Mouse (Mus musculus): ENCODE data around the gene Usp7. TPM values are rescaled to one million over a fixed set of nuclear protein-coding genes. Genes with fewer than 3 reads are reported as not detected.
A peak's percentile ranks its signal among the peaks of the same experiment; 100 is the strongest.
"Not testable (repeated sequence)": the region's sequence is repeated elsewhere in the genome, so short reads cannot be mapped to it uniquely, and the experiment has no call there.

Usp7 gene
- total RNA-seq, 2 experiments from 2014 or later: 41.3 to 49.2 TPM

DNA sequence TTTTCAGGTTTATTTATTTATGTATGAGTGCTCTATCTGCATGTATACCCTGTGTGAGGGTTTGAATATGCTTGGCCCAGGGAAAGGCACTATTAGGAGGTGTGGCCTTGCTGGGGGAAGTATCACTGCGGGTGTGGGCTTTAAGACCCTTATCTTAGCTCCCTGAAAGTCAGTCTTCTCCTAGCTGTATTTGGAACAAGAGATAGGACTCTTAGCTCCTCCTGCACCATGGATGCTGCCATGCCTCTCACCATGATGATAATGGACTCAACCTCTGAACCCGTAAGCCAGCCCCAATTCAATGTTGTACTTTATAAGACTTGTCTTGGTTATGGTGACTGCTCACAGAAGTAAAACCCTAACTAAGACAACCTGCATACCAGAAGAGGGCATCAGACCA, 39.8 kb downstream of the Usp7 start:
- DNase-seq: no peak

DNA sequence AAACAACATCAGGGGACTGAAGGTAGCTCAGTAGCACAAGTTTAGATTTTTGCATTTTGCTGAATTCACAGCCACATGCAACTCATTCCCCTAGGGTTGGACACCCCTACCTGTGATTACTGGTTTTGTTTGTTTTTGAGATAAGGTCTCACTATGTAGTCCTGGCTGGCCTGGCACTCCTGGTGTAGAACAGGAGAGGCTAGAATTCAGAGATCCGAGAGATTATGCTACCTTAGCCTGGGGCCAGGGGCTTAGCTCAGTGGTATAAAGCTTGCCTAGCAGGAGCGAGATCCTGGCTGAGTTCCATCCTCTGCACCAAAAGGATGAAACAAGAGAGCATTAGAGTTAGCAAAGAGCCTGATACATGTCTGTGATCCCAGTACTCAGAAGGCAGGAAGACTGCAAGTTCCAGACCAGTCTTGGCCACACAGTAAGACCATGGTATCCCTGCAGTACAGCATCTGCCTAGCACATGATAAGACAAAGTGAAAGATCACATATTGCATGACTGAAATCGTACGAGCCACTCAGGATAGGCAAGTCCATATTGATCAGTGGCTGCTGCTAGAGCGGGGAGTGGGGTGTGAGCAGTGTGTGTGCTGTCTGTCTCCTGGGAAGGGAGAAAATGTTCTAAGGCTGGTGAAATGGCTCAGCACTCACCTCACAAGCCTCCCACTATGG, 40.4 kb downstream of the Usp7 start:
- no peak for DNase-seq

DNA sequence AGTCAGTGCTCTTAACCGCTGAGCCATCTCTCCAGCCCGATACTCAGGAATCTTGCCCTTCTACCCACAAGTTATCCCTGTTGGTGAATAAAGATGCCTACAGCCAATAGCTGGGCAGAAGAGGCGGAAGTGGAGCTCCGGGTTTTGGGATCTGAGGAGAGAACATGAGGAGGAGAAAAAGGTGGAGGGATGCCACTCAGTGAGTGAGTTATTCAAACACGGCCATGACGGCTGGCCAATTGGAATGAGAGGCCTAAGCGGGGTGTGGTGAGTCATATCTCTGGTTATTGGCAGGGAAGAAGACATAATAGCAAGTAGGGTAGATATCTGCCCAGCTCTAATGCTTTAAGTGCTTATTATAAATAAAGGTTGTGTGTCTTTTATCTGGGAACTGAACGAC, 43.2 kb downstream of the Usp7 start:
- DNase-seq: no peak

DNA sequence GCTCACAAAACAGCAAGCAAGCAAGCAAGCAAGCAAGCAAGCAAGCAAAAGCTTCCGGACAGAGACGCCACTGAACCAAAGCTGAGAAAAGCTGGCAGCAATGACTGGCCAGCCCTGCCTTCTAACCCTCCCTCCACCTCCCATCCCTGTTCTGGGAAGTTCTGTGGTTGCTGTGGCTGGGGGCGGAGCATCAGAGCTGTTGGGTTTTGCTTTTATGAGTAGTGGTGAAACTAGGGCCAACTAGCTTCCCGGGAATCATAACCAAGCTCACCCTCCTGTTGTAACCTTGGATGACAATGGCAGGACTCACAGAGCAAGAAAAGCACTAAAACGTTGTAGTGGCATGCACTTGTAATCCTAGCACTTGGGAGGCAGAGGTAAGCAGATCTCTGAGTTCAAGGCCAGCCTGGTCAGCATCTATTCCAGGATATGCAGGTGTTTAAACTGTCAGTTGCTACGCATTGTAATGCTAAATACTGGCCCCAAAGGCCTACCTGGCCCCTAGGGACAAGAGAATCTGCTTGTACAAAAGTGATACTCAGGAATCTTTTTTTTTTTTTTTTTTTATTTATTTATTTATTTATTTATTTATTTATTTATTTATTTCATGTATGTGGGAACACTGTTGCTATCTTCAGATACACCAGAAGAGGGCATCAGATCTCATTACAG, 43.8 kb downstream of the Usp7 start:
- peak in 1 of 2 experiments; percentile 25 for DNase-seq

DNA sequence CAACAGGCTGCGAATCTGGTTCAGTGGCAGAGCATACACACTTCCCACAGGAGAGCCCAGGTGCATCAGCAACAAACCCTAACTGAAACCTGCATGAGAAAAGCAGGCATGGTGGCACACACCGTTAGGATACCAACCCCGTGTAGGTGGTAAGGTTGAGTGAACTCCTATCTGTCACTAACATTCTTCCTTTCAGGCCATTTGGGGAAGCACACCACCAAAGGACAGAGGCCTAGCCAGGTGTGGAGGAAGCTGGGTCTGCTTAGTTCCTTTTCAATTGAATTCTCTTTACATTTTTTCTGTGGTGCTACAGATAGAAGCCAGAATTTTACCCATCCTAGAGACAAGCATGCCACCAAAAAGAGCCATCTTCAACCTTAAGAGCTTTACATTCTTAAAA, 44.3 kb downstream of the Usp7 start:
- no peak for DNase-seq

DNA sequence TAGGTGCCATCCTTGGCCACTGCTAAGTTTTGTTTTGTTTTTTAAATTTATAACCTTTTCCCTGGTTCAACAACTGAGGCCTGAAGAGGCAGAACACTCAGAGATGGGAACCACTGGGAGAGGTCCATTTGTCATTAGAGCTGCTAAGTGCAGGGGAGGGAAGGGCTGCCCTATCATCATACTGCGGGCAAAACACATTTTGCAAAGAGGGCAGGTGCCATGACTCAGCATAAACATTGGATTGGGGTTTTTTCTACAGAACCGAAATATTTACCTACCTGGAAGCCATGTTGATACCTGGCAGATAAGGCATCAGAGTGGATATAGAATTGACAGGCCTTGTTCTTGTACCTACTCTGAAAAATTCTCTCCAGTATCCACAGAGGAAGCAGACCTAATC, 45.6 kb downstream of the Usp7 start:
- no peak for DNase-seq

DNA sequence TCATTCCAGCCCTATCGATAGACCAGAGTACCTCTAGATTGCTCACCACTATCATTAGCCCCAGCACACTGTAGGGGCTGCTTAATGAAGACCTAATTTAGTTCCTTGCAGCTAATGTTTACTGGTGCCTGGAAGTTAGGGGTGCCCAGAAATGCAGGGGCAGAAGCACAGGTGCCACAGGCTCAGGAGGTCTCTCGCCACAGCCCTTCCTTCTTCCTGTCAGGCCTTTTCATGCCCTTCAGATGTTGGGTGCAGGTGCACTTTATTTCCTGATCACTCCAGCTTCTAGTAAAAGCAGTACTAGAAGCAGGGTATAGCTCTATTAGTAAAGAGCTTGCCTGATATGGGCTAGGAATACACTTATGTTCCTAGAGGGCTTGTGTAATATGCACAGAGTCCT, 46.4 kb downstream of the Usp7 start:
- no peak for DNase-seq

DNA sequence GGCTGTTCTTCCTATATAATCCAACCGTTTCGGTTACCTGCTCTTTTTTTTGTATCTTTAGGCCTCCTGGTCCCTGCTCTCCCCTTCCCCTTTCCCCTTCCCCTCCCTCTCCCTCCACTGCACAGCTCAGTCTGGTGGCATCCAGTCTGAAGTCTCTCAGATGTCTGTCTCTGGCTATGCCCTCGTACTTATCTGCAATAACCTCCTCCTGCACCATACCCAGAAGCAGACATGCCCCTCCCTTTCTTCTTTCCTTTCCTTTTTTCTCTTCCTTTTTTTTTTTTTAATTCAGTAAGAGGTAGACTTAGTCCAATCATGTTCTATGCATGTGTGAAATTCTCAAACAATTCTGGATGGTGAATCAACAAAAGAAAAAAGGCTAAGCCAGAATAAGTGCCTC, 48.1 kb downstream of the Usp7 start:
- no peak for DNase-seq

DNA sequence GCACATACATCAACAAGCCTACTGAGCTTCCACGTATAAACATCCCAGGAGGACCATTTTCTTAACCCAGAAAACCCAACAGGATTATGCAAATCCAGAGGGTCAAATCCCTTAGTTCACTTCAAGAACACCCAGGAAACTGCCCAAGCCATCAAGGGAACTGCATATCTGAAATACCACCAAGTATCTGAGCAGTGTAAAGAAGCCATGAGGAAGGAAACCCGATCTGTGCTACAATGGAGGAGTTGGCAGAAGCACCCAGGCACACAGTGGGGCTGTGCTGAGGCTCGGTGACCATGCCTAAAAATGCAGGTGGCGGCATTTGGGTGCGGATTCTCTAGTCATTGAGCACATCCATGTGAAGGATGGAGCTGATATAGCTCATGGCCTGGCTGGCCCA, 50.4 kb downstream of the Usp7 start:
- no peak for DNase-seq

DNA sequence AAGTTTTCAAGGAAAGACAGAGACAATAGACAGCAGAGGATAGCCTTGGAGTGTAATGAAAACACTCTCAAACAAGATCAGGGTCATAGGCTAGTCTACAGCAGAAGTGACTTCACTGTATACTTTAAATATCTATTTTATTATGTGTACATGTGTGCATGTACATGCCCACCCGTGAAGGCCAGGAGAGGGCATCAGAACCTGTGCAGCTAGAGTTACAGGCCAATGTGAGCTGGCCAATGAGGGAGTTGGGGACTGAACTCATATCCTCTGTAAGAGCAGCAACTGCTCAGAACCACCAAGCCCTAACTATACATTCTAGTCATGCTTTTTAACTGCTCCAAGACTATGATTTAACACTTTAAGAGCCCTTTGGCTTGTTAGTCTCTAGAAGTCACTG, 51.0 kb downstream of the Usp7 start:
- no peak for DNase-seq

DNA sequence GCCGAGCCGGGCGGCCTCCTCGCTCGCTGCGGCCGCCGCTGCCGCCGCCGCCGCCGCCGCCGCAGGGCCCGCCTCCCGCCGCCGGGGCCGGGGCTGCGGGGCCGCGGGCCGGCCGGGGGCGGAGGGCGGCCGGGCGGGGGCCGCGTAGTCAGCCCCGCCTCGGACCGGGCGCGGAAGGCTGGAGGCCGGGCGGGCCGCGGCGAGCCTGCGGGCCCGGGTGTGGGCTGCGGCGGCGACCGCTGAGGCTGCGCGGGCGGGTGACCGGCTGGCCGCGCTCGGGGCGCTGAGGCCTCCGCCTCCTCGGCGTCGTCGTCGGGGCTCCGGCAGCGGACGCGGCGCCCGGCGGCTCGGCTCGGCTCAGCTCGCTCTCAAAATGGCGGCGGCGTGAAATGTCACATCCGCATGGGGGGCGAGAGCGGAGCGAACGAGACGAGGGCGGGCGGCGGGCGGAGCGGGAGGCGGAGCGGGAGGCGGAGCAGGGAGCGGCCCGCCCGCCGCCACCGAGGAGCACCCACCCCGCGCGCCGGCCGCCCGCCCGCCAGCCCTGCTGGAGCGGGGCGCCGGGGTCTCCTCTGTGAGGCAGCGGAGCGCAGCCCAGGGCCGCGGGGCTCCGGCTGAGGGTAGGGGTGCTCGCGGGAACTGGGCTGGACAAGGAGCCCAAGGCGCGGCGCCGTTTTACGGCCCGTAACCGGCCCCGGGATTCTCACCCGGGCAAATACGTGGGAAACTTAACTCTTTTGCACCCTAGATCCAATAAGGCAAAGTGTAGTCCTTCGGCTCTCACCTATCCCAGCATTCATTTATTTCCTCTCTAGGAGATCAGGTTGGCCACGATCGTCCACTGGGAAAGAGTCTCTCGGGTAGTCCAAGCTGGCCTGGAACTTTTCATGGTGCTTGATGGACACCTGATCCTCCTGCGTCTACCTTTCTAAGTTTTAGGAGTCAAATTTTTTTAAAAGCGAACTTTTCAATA, 53.3 kb downstream of the Usp7 start:
- peak; percentile 93 for DNase-seq

DNA sequence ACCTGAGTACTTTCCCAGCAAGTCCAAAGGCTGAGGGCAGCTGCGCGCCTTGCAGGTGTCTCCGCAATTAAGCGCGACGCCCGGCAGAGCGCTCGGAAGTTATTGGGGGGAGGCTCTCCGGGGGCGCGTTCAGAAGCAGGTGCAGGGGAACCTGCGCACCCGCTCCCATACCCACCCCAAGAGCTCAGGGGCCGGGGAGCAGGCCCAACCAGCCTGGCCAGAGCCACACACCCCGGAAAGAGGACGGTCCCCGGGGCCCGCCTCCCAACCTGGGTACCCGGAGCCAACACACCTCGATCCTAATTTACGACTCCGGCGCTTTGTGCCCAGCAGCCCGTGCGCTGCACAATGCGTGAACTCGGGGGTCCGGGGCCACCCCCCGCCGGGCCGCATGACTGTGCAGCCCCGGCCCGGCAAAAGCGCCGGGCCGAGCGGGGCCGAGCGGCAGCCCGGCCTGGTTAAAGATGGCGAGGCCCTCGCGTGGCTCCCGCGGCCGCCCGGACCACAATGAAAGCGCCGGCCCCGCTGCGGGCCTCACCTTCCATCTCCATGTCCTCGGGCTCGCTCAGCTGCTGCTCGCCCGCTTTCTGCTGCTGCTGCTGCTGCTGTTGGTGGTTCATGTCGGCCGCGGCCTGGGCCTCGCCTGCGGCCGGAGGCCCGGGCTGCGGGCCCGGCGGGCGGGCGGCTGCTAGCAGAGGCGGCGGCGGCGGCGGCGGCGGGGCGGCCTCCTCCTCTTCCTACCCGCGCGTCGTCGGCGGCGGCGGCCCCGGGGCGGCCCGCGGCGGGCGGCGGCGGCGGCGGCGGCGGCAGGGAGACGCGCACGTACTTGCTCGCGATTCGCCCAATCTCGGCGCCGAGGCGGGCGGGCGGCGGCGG, 54.2 kb downstream of the Usp7 start:
- peak; percentile 22 to 43 for DNase-seq

DNA sequence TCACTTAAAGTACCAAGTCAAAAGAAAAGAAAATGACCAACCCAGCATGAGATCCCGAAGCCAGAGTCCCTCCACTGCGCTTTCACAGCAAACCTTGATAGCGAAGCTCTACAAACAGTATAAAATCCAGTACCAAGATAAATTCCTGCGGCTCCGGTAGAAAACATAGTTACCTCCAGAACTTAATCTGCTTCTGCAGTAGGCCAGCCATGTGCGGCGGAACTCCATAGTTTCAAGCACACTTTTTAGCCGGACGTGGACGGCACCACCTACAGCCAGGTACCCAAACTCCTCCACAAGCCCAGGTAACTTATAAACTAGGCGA, 54.8 kb downstream of the Usp7 start:
- peak in 1 of 2 experiments; percentile 33 for DNase-seq

DNA sequence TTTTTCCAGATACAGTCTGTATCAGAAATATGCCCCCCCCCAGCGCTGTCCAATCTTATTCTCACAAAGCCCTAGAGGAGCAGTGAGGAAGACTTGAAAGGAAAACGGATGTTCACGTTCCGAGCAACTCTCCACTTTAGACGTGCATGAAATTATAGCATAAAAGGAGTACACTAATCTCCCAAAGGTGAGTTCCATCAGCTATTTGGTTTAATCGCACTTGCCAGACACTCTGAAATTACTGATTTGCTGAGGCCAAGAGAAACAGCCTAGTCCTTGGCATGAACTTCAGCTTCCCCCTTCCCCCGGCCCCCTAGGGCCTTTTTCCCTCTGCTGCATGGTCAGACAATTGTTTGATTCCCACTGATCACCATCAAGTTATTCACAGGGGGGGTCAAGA, 55.4 kb downstream of the Usp7 start:
- DNase-seq: peak in 1 of 2 experiments; percentile 22

DNA sequence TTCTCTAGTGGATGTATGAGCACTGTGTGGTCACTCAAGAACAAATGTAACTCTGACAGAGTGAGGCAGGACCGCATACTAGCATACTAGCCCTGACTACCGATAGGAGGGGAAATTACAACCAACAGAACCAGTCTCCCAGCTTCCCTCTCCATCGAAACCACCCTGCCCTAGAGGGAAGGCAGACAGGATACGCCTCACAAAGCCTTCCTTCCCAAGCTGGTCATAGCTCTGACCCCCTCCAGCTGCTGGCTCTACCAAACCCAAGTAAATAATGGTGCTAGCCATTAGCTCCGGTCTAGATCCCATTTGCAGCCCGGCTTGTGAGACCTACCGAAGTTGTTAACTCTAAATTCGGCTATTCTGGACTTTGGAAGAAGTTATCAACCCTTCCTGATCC, 56.1 kb downstream of the Usp7 start:
- peak; percentile 37 to 42 for DNase-seq

DNA sequence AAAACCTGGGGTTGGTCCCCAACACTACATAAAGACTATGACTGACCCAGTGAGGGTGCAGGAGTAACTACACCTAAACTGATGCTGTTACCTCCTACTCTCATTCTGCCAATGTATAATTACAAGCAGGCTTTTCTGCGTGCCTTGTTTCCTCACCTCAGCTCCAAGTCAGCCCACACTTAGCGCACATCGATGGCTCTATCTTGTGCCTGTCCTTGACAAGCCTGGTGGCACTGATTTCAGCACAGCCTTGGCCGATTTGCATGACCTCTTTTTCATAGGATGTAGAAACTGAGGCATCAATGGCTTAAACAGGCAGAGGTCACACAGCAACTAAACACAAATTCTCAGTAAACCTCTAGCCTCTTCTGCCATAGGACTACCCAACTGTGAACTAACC, 57.4 kb downstream of the Usp7 start:
- no peak for DNase-seq

DNA sequence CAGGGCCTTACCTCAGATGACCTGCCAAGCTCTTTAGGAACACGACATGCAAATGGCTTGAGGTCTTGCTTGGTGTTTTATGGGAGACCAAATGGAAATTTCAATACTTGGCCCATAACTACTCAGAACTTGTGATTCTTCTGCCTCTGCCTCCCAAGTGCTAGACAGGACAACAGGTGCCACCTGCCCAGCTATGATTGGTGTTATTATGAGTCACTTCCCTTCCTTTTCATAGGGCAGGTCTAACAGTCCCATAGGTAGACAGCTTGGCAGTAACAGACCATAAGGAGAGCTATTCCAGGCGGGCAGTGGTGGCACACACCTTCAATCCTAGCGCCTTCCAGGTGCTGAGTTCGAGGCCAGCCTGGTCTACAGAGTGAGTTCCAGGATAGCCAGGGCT, 58.5 kb downstream of the Usp7 start:
- no peak for DNase-seq

DNA sequence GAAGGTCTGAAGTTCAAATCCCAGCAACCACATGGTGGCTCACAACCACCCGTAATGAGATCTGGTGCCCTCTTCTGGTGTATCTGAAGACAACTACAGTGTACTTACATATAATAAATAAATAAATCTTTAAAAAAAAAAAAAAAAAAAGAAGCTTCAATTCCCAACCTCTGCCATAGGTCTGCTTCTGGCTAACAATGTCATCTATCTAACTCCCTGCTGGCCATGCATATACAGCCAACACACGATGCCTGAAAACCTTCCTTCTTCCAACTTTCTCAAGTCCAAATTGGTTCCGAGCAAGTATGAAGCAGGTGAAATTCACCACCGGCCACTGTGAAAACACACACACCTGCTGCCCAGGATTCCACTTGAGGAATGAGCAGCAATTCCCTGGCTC, 59.7 kb downstream of the Usp7 start:
- not testable (repeated sequence) for DNase-seq

DNA sequence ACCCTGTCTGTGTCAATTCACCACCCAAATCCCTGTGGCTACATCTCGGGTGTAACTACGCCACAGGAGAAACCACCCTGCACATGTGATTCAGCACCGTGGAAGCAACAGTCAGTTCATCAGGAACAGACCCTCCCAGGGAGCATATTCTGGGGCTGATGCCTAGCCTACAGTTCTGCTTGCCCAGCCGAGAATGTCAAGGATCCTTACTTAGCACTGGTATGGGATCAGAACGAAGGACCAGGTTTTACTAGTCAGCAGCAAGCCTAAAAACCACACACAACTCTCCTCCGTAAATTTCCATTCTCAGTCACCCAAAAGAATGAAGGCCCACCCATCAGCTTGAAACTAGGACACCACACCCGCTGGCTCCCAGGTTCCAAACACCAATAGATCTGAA, 60.5 kb downstream of the Usp7 start:
- DNase-seq: no peak

DNA sequence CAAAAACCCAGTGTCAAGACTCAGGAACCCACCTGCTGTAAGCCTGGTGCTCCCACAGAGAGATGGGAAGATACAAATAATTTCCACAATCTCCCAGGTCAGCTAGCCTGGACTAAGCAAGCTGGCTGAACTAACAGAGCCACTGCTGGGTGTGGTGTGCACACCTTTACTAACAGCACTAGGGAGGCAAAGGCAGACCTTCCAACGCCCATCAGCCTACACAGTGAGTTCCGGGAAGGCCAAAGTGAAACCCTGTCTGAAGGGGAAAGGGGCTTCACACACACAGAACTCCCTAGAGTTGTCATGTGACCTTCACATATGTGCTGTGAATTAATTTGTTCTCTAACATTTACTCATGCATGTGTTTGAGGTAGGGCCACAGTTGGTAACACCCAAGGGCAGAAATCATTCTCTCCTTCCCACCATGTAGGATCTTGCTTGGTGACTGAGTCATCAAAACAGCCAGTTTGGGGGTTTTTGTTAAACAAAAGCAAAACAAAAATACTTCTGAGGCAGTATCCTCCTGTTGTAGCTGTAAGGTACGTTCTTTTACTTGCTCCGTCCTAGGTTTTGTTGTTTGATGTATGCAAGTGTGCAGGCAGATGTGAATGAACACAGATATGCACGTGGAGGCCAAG, 63.9 kb downstream of the Usp7 start:
- no peak for DNase-seq

DNA sequence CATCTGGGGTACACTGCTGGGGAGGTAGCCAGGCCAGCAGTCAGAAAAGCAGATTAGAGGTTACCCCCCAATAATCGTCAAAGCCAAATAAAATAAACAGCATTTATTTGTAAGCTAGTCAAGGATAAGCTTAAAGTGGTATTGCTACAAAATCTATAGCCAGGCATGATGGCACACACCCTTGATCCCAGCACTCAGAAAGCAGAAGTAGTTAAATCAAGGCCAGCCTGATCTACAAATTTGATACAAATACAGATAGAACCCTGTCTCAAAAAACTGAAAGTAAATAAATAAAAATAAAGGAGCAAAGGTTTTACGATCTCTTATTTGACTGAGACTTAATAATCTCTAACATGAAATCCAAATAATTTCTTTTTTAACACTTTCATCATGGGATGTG, 66.3 kb downstream of the Usp7 start:
- no peak for DNase-seq

DNA sequence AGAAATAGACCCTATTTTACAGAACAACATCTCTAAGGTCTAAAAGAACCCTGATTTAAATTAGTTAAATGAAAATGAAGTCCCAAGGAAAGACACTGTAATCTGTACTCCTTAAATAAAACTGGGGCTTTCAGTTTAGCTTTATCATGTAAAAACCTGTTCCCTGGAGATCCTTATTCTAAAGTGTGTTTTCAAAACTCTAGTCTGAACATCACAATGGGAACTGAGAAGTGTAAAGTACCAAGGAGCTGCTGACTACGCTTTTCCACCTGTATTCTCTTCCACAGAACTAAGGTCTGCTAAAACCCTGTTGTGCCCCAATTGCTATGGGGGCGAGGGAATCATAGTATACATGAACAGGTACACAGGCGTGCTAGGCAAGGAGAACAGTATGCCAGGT, 68.1 kb downstream of the Usp7 start:
- no peak for DNase-seq

All from heart, adult 18-20 months (tissue).